Mouse (Mus musculus) kidney, embryonic 15.5 days (tissue): ENCODE measurements at regions not wholly inside any gene's neighbourhood (a gene's known extent, or its start where the extent isn't known, plus 50 kb on each side); places are given as distances from the start of the nearest gene placed in this dataset.

Experiments used
- ATAC-seq: fragments of 200-750 bp; cut with Nextera tagmentation; replicated peaks from 2 replicates; pipeline ENCODE4 v1.8.0; 2017; ENCODE audit warnings: moderate TSS enrichment; ENCODE audit not compliant: low FRiP score
- H3K27ac ChIP-seq: fragments of 300-500 bp; sonication (generic); 2 replicates; pipeline ENCODE4 v1.5.1; 2015; ENCODE audit warnings: mild to moderate bottlenecking, inconsistent platforms
- H3K27me3 ChIP-seq: fragments of 300-500 bp; sonication (generic); 2 replicates; pipeline ENCODE4 v1.6.1; 2015; ENCODE audit warnings: inconsistent platforms
- H3K36me3 ChIP-seq: fragments of 300-500 bp; sonication (generic); 2 replicates; pipeline ENCODE4 v1.6.1; 2015; ENCODE audit warnings: inconsistent platforms
- H3K4me1 ChIP-seq: fragments of 300-500 bp; sonication (generic); 2 replicates; pipeline ENCODE4 v1.6.1; 2015; ENCODE audit warnings: inconsistent platforms
- H3K4me2 ChIP-seq: fragments of 300-500 bp; sonication (generic); 2 replicates; pipeline ENCODE4 v1.6.1; 2015; ENCODE audit warnings: moderate library complexity, mild to moderate bottlenecking, inconsistent platforms
- H3K4me3 ChIP-seq: fragments of 300-500 bp; sonication (generic); replicated peaks from 2 replicates; pipeline ENCODE4 v1.5.1; 2015; ENCODE audit warnings: mild to moderate bottlenecking, inconsistent platforms
- H3K9ac ChIP-seq: fragments of 300-500 bp; sonication (generic); 2 replicates; pipeline ENCODE4 v1.6.1; 2015; ENCODE audit warnings: mild to moderate bottlenecking, inconsistent platforms
- H3K9me3 ChIP-seq: fragments of 300-500 bp; sonication (generic); replicated peaks from 2 replicates; pipeline ENCODE4 v1.6.1; 2016; ENCODE audit warnings: inconsistent platforms
- WGBS: fragments of 180-500 bp; shearing (Covaris S2); methylation state at CpG from one replicate; pipeline ENCODE4 v1.1.7; 2015; ENCODE audit warnings: mixed read lengths; 5-methylcytosine and 5-hydroxymethylcytosine counted together

DNA sequence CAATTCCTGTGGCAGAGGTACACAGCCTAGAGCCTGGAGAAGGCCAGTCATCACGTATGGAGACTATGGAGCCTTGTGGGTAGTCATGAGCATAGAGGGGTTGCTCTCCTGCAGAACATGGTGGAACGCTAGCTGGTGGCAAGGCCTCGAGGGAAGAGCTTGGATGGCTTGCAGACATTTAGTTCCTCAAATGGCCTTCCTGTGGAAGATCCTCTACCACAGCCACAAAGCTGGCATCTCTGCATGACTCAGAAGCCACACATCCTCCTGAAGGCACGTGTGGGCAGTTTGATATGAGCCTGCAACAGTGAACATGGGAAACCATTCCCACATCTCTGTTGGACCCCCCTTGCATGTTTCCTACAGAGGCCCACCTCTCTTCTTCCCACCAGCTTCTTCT is 547.9 kb upstream of the Lrrc6 start:
- Histone ChIP-seq H3K9ac (no peak overlapping the region), H3K9me3 (no peaks in the 10 kb centered on the region), H3K27me3 (no peaks in the 10 kb centered on the region), H3K4me3 (no peak overlapping the region), H3K36me3 (no peaks in the 10 kb centered on the region), H3K4me2 (no peak overlapping the region), H3K4me1 (peaks cover 14% of the 10 kb centered on the region), H3K27ac (no peak overlapping the region)
- ATAC-seq = no peak
- WGBS = 86% methylated on average over 4 of the region's 4 CpGs

DNA sequence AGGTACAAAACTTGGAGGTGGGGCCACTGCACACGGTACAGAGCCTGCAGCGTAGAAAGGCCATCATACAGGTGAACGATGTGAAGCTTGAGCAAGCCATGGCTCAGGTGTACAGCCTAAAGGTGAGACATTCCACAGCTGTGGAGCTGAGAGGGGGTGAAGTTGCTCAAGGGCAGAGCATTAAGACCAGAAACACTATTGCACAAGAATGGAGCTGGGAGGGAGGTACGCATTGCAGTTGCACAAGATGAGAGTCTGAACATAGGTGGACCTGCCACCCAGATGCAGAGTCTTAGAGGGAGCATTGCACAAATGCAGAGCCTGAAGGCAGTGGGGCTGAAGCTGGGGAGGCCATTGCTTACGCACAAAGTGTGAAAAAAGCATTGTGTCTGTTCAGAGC is 547.4 kb upstream of the Lrrc6 start:
- ATAC-seq = no peak

DNA sequence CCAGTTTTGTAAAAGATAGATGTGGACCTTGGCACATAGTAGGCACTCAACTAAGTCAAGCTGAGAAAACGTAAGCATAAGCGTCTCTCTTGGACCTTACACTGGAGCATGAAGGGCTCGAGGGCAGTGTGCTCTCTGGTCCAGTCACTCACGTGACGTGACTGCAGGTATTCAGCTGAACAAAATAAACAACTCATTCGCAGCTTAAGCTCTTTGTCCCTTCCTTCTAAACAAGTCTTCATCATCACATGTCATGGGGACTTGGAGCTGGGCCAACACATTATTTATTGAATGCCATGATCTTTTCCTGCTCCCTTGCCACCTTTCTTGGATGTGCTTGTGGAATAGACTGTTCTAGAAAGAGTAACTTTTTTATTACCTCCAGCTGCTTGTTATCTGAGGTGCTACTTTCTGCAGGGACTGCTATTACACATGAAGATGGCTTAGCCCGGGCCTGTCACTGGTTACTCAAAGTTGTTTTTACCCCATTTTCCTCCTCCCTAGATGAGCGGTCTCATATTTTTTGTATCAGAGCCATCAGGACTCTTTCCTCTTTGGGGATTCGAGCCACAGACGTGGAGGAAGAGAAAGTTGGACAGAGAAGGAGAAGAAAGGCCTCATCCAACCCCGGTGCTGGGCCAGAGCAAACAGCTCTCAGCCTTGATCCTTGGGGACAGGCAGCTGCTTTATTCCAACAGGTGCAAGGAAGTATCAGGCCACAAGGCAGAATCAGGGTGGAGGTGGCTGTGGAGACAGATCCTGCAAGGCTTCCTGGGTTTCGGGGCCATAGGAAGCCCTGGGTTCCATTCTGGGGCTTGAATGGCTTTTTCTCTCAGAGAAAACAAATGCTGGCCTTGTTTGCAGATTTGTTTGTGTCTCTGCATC is 545.5 kb upstream of the Lrrc6 start:
- Histone ChIP-seq H3K27ac (no peak overlapping the region), H3K4me2 (no peak overlapping the region), H3K9me3 (no peaks in the 10 kb centered on the region), H3K9ac (no peak overlapping the region), H3K4me3 (no peak overlapping the region), H3K4me1 (peaks cover 14% of the 10 kb centered on the region), H3K36me3 (no peaks in the 10 kb centered on the region), H3K27me3 (no peaks in the 10 kb centered on the region)
- ATAC-seq = peak; percentile 46; the same call in 1 of the 2 replicates
- WGBS = 53% methylated on average over 12 of the region's 12 CpGs

More for the DNA sequence above, 547.4 kb upstream of the Lrrc6 start:
- Histone ChIP-seq H3K9me3 (no peaks in the 10 kb centered on the region), H3K36me3 (no peaks in the 10 kb centered on the region), H3K4me3 (no peak overlapping the region), H3K4me1 (peaks cover 14% of the 10 kb centered on the region), H3K27ac (no peak overlapping the region), H3K9ac (no peak overlapping the region), H3K4me2 (no peak overlapping the region), H3K27me3 (no peaks in the 10 kb centered on the region)
- 94% methylated on average over 5 of the region's 5 CpGs for WGBS

DNA sequence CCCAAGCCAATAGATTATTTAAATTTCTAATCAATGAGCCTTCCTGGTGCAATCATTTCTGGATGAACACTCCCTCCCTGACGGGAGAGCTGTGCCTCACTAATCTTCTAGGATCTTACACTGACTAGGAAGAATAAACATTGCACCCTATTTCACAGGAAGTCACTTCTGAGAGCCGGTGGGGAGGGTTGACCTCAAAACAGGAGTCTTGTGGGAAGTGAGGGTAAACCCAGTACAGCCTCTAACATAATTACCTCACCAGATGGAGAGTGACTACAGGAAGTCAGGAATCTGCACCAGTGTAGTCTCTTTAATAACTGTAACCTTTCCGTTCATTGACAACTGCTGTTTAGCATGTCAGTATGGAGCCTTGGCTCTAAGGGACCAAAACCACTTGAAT is 544.6 kb upstream of the Lrrc6 start:
- peak; percentile 51; the same call in 1 of the 2 replicates for ATAC-seq
- Histone ChIP-seq H3K36me3 (no peaks in the 10 kb centered on the region), H3K4me2 (no peak overlapping the region), H3K27ac (no peak overlapping the region), H3K4me3 (no peak overlapping the region), H3K9me3 (no peaks in the 10 kb centered on the region), H3K4me1 (peaks cover 17% of the 10 kb centered on the region), H3K27me3 (no peaks in the 10 kb centered on the region), H3K9ac (no peak overlapping the region)
- WGBS = 20% methylated on average over 3 of the region's 3 CpGs

DNA sequence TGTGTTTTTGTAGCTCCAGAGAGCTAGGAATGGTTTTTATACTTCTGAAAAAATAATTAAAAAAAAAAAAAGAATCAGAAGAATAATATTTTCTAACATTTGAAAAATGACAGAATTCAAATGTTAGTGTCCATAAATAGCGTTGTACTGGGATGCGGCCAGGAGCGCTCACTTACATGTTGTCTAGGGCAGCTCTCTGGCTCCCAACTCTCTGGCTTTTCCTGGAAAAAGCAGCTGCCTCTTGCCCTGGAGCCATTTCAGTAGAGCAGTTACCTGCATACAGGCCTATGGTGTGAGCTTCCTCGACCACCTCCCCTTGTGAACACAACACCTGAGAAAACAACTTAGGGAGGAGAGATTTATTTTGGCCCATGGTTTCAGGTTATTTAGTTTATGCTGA is 544.1 kb upstream of the Lrrc6 start:
- Histone ChIP-seq H3K27ac (no peak overlapping the region), H3K4me1 (peaks cover 22% of the 10 kb centered on the region), H3K27me3 (no peaks in the 10 kb centered on the region), H3K9me3 (no peaks in the 10 kb centered on the region), H3K4me2 (no peak overlapping the region), H3K36me3 (no peaks in the 10 kb centered on the region), H3K4me3 (no peak overlapping the region), H3K9ac (no peak overlapping the region)
- ATAC-seq = no peak
- WGBS = 70% methylated on average over 4 of the region's 4 CpGs

DNA sequence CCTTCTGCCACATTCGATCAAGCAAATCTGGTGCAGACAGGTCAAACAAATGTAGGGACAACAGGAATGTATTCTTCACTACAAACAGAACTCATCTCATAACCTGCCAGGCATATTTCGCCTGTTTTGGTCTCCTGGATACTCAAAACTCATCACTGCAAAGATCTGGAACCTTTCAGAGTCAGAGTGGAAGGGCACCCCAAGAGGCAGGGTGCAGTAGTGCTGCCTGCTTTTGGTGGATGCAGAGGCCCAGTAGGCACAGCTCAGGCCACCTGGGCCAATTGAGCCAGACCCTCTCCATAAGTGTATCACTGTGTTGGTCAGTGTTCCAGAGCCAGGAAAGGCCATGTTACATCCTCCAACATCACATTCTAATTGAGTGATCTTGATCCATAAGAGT is 541.4 kb upstream of the Lrrc6 start:
- H3K4me1 ChIP-seq = peaks cover 31% of the 10 kb centered on the region
- 84% methylated on average over 2 of the region's 2 CpGs for WGBS
- H3K9me3 ChIP-seq = no peaks in the 10 kb centered on the region
- H3K4me2 ChIP-seq = no peak overlapping the region
- no peak overlapping the region for H3K27ac ChIP-seq
- no peaks in the 10 kb centered on the region for H3K27me3 ChIP-seq
- no peak overlapping the region for H3K9ac ChIP-seq
- no peaks in the 10 kb centered on the region for H3K36me3 ChIP-seq
- no peak overlapping the region for H3K4me3 ChIP-seq
- no peak for ATAC-seq

DNA sequence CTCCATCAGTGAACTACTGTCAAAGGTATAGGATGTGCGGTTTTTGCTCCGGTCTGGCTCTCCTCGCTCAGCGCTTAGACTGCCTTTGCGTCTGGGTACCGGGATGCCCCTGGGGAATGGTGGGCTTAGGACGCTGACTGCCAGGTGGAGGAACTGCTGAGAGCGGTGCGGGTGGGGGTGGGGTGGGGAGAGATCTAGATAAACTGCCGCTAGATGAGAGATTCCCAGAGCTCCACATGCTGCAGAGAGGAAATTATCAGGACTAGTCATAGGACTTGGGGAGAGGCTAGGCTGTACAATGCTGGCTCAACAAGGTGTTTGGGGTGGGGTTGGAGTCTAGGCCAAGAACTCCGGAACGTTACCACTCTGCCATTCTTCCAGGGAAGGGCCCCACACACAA is 539.5 kb upstream of the Lrrc6 start:
- ATAC-seq = no peak
- H3K4me1 ChIP-seq = peaks cover 22% of the 10 kb centered on the region
- no peaks in the 10 kb centered on the region for H3K9me3 ChIP-seq
- H3K27ac ChIP-seq = peak overlapping the region; percentile 60; the same call in 1 of the 2 replicates
- H3K27me3 ChIP-seq = no peaks in the 10 kb centered on the region
- 0 out of 2 replicates have a peak overlapping the region, but pooled peaks have one; percentile 49 for H3K9ac ChIP-seq
- peak overlapping the region; percentile 77 for H3K4me2 ChIP-seq
- H3K36me3 ChIP-seq = no peaks in the 10 kb centered on the region
- peak overlapping the region; percentile 49; the same call in 1 of the 2 replicates for H3K4me3 ChIP-seq
- WGBS = 56% methylated on average over 12 of the region's 12 CpGs

DNA sequence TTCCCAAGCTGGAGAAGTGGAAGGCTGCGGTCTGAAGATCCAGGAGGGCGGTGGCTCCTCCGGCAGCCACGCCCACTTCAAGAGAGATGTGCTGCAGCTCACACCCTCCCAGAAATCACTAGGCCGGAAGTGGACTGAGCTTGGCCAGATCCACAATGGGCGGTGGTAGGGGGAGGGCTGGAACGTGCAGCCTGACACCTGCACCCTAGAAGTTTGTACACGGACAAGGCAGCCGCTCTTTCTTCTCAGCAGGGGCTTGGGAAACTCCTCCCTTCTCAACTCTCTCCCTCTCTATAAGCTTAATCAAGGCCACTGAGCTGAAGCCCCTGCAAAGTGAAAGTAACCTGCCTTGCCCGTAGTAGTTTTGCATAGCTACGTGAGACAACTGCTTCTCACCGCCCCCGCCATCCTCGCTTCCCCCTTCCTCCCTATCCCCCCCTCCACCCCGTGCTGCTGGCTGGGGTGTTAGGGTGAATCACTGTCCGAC is 538.8 kb upstream of the Lrrc6 start:
- H3K27ac ChIP-seq = peak overlapping the region; percentile 60

DNA sequence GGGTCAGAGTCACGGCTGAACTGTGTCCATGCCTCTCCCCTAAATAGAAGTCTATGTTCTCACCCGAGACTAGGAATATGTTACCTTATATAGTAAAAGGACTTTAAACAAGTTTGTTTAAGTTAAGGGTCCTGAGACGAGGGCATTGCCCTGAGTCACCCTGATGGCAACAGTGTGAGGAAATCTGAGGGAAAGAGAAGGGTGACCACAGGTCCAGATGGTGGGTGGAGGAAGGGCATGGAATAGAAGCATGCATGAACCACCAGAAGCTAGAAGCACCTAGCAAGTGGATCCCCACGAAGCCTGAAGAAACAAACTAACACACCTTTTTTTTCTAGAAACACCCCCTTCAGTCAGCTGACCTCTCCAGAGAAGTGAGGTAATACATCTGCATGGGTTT is 536.9 kb upstream of the Lrrc6 start:
- Histone ChIP-seq H3K27ac (no peak overlapping the region), H3K4me2 (no peak overlapping the region), H3K4me3 (no peak overlapping the region), H3K4me1 (peaks cover 17% of the 10 kb centered on the region), H3K36me3 (no peaks in the 10 kb centered on the region), H3K9me3 (no peaks in the 10 kb centered on the region), H3K9ac (no peak overlapping the region), H3K27me3 (no peaks in the 10 kb centered on the region)
- WGBS = 78% methylated on average over 4 of the region's 4 CpGs
- ATAC-seq = no peak

More for the DNA sequence above, 538.8 kb upstream of the Lrrc6 start:
- peak; percentile 96 for ATAC-seq
- Histone ChIP-seq H3K4me1 (peaks cover 17% of the 10 kb centered on the region), H3K4me3 (peak overlapping the region; percentile 49), H3K27me3 (no peaks in the 10 kb centered on the region), H3K36me3 (no peaks in the 10 kb centered on the region), H3K9me3 (no peaks in the 10 kb centered on the region), H3K9ac (peak overlapping the region; percentile 49), H3K4me2 (peak overlapping the region; percentile 77)
- WGBS = under 1% methylated on average over 16 of the region's 16 CpGs

DNA sequence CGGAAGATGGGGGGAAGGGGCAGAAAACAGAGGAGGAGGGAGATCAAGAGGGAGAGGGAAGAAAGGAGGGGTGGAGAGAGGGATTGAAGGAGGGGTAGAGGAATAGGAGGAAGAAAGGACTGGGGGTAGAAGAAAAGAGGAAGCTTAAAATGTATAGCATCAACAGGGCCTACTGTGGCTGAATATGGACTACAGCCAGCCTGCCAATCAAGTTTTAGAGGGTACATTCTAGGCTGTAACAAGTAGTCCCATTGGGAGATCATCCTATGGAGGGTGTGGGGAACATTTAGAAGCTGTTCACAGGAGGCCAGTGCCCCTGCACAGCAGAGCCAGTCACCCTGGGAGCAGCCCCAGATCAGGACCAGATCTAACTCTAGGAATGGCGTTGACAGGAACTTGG is 535.6 kb upstream of the Lrrc6 start:
- 62% methylated on average over 2 of the region's 2 CpGs for WGBS
- Histone ChIP-seq H3K27ac (no peak overlapping the region), H3K36me3 (no peaks in the 10 kb centered on the region), H3K4me1 (peaks cover 17% of the 10 kb centered on the region), H3K9ac (no peak overlapping the region), H3K27me3 (no peaks in the 10 kb centered on the region), H3K4me2 (no peak overlapping the region), H3K4me3 (no peak overlapping the region), H3K9me3 (no peaks in the 10 kb centered on the region)
- no peak for ATAC-seq

DNA sequence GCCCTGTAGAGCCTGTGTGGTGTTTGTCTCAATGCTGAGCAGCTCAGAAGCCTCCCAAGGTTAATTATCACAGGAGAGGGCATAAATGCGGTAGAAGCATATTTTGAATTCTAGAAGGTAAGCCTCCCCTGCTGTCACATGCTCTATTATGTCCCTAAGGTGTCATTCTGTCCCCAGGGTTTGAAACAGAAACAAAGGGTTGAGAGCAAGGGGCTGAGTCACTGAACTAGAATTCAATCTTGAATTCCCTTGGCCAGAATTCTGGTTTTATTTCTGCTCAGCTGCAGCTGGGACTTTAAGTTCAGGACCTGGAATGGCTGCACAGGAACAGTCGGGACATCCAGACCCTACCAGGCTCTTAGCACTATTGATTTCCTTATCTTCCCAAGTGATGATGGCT is 533.2 kb upstream of the Lrrc6 start:
- H3K4me1 ChIP-seq = peaks cover 1% of the 10 kb centered on the region; the same call in 1 of the 2 replicates
- no peak overlapping the region for H3K9ac ChIP-seq
- no peaks in the 10 kb centered on the region for H3K36me3 ChIP-seq
- no peak overlapping the region for H3K27ac ChIP-seq
- no peaks in the 10 kb centered on the region for H3K27me3 ChIP-seq
- no peak overlapping the region for H3K4me3 ChIP-seq
- no peaks in the 10 kb centered on the region for H3K9me3 ChIP-seq
- WGBS = 78% methylated on average over 2 of the region's 2 CpGs
- no peak overlapping the region for H3K4me2 ChIP-seq
- ATAC-seq = no peak

DNA sequence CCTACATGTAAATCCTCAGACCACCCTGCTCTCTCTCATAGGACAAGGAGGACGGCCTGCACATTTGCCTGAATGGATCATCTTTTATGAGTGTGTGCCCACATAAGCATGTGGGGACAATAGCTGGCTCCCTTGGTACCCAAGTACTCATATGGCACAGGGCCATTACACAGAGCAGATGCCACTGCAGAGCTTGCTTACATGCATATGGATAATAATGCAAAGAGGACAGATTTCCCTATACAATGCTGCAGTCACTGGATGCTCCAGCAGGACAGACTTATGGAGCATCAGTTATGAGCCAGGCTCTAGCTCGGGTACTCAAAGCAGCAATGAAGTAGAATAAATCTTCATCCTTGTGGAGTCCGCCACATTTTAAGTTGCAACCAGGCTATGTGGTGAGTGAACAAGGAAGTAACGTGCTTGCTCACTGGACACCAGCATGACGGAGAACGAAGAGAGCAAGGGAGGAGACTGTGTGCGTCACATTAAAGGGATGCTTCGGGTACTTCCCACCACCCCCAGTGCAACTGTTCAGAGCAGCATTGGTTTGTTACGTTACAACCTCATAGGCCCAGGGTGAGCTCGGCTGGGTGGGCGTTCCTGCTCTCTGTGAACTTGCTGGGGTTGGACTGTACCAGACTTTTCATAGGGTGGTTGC is 531.3 kb upstream of the Lrrc6 start:
- H3K27me3 ChIP-seq = no peaks in the 10 kb centered on the region
- H3K9me3 ChIP-seq = no peaks in the 10 kb centered on the region
- no peak overlapping the region for H3K9ac ChIP-seq
- no peak overlapping the region for H3K4me2 ChIP-seq
- H3K36me3 ChIP-seq = no peaks in the 10 kb centered on the region
- no peak for ATAC-seq
- no peaks in the 10 kb centered on the region for H3K4me1 ChIP-seq
- no peak overlapping the region for H3K27ac ChIP-seq
- 86% methylated on average over 11 of the region's 11 CpGs for WGBS
- no peak overlapping the region for H3K4me3 ChIP-seq
